Mouse (Mus musculus) brain, embryonic 14.5 days (tissue): Measurements from ENCODE around the gene Gipr.

Source experiments
- CTCF ChIP-seq: fragments of 200-500 bp; IDR thresholded peaks from 2 replicates; pipeline ENCODE4 v1.5.1; 2012; ENCODE audit warnings: inconsistent platforms, mild to moderate bottlenecking, moderate library complexity, borderline replicate concordance; ENCODE audit not compliant: insufficient read depth, insufficient read length; ENCODE audit errors: extremely low read depth
- POLR2A ChIP-seq: fragments of 200-500 bp; IDR thresholded peaks from 2 replicates; pipeline ENCODE4 v1.6.1; 2012; ENCODE audit warnings: mild to moderate bottlenecking, inconsistent platforms, borderline replicate concordance; ENCODE audit not compliant: poor library complexity, insufficient read depth, insufficient read length, severe bottlenecking; ENCODE audit errors: extremely low read depth

DNA sequence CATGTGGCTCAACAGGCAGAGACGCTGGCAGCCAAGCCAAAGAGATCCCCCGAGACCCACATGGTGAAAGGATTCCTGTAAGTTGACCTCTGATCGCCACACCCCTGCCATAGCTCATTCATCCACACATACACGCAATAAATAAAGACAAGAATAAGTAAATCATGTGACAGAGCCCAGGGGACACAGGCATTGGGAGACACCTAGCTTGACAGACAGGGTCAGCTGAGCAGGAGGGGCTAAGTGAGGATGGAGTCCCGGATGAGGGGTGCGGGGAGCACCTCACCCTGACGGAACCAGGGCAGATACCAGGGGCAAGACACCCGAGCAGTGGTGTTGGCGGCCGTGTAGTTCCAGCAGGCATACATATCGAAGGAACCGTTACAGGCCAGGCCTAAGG, 2.2 kb downstream of the Gipr start:
- TF ChIP-seq CTCF, result no peak
- no peak for TF ChIP-seq POLR2A
